Mouse (Mus musculus) monocyte, adult 2 months (primary cell): ENCODE results near the gene Mettl22.

Experiments used
- DNase-seq, 2 experiments: peaks; one replicate each; pipeline ENCODE4 v3.0.0; 2022; ENCODE audit warnings: low spot score in 2 of 2, low read depth in 1 of 2

Mettl22 gene

DNA sequence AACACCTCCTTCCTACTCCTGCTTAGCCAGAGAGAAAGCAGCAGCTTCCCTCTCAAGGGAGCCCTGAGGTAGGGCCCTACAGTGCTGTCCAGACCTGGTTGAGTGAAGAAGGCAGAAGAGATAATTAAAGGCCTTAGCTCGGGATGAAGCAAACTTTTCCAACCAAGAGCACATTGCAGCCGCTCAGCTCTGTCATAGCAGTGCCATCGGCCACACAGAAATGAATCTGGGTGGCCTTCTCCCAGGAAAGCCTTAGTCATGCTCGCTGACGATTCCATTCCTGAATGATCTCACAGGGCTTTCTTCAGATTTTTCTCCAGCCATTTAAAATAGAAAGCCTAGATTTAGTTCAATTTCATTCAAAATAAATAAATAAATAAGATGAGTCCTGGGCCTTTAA is 39.3 kb downstream of the Mettl22 start:
- no peak for DNase-seq

DNA sequence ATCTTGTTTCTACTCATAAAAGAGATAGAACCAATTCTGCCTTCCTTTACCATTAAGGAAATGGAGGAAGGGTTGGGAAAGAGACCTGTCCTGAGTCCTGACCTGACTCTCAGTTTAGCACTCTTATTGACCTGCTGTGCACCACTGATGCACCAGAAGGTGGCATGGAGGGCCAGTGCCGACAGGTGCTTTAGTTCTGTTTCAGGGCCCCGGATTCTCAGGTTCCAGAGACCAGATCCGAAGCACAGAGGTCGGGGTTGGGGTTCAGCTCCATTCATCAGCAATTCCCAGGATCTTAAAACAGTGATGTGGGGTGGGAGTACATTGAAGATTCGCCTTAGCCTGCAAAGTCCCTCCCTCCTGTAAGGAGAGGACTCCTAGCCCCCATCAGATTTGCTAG is 42.2 kb downstream of the Mettl22 start:
- no peak for DNase-seq

DNA sequence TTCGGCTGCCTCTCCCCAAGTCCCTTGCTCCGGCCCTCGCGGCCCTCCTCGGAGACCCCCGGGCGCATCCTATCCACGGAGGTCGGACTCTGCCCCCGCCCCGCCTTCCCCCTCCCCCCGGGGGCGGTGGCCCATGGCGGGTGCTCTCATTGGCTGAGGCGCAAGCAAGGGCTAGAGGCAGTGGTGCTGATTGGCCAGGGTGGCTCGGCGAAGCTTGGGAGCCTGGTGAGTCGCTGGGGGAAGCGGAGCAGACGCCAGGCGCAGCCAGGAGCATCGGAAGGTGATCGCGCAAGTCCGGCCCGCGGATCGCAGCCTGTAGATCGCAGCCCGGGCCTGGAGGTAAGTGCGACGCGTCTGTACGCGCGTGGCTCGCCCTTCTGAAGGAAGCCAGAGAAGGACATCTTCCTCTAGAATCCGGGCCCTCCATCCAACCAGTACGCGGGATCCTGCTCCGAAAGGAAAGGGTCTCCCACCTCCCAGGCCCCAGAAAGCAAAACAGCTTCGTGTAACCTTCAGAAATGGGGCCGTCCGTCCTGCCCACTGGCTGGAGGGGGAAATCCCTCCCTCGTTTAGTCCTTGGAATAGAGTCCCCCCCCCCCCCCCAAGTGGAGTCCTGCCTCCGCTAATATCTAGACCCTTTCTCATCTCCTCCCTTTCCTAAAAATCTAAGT is 42.8 kb downstream of the Mettl22 start, which contains the start of gene Abat:
Gene Abat (plus strand): TSS at position 194 of the 671 bp plus-strand sequence.
- DNase-seq, result no peak

DNA sequence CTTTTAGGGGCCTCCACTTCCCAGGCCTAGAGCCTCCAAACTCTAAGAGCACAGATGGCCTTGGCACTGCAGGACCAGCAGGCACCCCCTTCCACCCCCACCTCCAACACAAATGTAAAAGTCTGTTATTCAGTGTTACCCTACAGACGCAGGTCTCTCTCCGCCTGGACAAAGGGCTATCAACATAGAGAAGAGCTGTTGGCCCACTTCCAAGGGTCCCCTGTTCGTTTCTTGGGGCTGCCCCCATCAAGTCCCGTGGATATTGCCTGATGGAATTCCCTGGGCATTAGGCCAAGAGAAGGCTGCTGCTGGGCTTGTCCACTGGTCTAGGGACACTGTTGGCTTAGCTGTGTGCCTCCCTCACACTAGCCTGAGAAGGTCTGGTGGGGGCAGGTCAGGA is 43.6 kb downstream of the Mettl22 start:
- no peak for DNase-seq

DNA sequence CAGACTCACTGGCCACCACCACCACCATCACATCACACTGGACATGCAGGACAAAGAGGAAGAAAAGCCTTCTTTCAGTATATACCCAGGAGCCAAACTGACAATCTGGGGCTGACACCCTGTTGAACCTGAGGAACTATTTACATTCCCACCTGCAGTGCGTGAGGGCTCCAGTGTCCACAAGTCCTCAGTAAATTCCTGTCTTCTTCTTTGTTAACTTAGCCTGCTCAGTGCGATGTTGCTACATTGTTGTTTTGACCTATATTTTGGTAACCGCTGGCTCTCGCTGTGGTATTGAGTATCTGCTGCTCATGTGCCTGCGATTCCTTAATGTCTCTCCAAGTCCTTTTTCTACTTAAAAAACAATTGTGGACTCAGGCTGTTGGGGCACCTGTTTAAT is 49.9 kb downstream of the Mettl22 start:
- no peak for DNase-seq

DNA sequence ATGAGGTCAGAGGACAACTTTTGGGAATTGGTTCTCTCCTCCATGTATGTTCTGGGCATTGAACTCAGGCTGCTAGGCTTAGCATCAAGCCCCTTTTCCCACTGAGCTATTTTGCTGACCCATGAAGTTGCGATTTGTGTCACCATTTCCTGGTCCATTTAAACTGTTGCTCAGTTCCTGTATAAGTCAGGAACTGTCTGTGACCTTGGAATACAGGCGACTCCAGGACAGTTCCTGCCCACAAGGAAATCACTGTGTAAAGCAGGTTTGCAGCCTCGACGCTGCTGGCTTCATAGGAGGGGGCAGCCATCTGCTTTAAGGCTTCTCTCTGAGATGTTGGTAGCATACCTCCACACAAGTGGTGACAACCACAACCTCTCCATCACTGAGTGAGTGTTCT is 50.7 kb downstream of the Mettl22 start:
- no peak for DNase-seq

DNA sequence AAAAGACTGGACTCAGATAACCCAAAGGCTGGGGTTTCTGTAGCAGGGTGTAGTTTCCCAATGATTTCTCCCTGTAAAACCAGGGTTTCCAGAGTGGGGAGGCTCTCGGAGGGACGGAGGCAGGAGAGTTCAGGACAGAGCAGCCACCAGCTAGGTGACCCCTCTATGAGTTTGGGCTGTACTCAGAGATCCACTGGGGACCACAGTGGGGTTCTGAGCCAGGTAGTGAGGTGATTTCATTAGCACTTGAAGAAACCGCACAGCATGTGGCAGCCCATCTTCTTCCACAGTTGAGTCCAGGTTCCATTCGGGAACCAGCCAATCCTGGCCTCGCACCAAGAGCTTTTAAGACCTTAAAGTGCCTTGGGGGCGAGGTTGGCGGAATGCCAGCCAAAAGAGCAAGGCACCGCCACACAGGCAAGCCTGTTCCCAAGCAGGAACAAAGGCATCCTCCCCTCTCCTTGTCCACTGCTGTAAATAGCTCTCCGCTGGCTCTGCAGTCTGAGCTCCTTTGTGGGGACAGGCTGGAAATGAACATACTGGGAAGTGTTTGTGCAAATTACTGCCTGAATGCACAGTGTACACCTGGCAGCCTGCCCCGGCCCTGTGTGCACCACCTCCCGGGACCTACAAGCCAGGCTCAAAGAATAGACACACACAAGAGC is 53.0 kb downstream of the Mettl22 start:
- DNase-seq, result no peak

DNA sequence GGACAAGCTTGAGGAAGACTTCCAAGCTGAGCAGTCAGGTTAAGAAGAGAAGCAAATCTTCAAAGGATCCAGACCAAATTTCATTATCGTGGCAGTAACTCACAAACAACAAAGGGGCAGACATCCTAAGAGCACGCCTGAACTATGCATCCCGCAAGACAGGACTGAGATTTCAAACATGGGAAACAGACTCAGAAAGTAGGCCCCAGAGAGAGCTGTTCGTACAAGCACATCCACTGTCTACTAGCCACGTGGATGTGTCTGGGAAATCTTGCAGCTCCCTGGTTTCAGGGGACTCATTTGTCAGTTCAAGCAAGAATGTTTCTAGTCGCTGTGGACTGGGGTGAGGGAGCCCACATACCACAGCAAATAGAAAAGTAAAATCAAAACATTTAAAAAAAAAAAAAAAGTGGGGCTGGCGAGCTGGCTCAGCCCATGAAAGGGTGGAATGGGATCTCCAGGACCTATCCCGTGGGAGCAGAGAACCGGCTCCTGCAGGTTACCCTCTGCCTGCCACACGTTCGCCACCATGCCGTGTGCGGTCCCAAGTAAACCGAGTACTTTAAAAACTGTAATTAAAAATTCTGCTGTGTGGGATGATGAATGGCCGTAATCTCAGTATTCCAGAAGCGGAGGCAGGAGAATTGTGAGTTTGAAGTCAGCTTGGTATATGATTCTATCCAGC is 53.7 kb downstream of the Mettl22 start:
- DNase-seq, result no peak

DNA sequence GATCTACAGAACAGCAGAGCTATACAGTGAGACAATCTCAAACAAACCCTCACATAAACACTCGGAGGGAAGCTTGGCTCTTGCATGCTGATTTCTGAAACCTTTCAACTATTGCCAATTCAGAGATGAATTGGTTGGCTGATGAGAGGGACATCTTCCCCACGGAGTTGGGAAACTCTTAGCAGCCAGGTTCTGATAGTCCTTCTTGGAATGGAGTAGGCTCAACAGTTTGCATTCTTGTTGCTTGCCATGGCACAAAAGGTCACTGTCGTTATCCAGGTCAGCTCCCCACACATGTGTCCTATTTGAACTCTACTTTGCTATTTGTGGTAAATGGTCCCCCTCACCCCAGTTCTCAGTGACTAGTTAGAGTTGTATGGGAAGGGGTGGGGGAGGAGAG is 54.7 kb downstream of the Mettl22 start:
- DNase-seq, result no peak

DNA sequence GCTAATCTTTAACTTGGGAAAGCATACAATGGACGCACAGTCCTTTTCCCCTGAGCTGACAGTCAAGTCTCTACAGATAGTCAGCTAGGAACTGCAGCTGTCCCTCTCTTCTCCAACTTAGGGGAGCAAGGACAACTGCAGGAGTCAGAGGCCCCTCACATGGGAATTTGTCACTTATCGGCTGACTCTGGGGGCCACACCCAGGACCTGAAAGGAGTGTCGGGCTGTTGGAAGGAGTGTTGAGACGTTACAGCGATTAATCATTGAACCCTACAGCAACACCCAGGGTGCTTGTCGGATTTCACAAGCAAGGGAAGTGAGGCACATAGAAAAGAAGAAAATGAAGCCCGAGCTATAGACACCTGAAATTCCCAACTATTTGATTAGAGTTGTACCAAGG is 55.3 kb downstream of the Mettl22 start:
- DNase-seq, result no peak

DNA sequence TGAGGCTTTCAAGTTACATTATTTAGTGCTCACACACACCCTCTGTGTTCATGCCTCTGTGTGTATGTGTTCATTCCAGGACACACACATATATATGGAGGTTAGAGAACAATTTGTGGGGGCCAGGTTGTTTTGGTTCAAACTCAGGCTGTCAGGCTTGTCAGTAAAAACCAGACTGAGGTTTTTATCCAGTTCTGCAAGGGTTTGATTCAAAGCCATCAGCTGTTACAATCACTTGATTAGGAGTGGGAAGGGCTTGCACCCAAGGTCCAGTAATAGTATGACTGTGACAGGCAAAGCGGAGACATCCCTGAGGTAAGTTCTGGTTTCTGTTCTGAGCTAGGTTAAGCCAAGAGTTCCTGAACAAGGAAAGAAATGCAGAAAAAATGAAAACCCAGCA is 58.8 kb downstream of the Mettl22 start:
- DNase-seq, result no peak

DNA sequence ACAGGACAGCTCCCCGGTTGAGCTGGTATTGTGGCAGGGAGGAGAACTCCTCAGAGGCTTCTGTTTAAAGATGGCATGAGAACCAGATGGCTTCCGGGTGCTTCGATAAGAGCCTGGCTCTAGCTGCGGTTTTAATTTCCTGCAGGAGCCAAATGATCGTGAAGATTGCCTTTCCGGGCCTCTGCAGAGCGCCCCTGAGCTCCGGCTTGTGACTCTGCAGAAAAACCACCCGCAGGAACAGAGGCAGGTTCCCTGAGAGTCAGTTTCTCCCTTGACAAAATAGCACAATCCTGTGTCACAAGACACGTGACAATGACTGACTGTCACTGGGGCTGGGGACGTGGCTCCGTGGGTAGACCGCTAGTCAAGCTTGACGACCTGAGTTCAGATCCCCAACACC is 59.4 kb downstream of the Mettl22 start:
- no peak for DNase-seq

DNA sequence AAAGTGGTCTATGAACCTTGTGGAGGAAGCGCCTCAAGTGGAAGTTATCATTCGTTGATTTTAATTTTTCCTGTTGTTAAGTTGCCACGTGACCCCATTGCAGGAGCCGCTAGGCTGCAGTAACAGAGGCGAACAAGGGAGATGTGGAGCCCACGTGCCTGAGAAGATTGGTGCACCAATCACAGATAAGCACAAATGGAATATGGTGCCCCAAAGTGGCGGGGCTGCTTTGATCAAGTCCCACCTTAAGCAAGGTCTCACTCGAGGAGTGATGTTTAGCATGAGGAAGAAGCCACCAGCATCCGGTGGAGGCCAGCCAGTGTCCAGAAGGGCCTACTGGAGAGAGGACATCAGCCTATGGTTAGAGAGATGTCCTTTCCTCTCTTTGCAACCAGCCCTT is 61.9 kb downstream of the Mettl22 start:
- DNase-seq, result no peak

DNA sequence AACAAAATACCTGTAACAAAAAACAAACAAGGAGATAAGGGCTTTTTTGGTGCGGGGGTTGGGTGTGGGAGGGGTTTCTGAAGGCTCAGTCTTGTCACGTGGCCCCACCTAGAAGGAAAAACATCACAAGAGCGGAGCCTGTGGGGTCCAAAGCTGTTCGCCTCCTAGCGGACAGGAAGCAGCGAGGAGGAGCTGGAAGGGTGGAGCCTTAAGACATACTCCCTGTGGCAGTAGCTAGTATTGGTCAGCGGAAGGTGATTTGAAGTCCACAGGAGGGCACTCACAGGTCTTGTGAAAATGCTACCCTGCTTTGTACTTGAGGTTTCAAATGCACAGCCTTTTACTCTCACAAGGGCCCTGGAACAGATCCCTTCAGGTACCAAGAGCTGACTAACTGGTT is 62.3 kb downstream of the Mettl22 start:
- DNase-seq, result no peak

DNA sequence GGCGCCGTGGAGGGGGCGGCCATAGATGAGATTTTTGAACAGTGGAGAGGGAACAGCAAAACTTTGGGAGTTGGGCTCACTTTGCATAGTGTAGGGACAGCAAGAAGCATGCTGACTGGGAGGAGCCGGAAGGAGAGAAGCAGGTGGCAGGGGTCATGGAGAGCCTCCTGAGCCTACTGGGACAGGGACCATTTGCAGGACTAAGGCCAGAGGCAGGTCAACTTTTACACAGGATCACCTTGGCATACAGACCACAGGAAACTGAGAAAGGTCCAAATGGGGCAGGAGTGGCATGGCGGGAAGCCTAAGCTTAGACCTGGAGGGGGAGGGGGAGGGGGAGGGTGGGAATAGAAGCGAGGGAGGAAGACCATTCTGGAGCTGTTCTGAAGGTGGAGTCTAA is 62.9 kb downstream of the Mettl22 start:
- no peak for DNase-seq

DNA sequence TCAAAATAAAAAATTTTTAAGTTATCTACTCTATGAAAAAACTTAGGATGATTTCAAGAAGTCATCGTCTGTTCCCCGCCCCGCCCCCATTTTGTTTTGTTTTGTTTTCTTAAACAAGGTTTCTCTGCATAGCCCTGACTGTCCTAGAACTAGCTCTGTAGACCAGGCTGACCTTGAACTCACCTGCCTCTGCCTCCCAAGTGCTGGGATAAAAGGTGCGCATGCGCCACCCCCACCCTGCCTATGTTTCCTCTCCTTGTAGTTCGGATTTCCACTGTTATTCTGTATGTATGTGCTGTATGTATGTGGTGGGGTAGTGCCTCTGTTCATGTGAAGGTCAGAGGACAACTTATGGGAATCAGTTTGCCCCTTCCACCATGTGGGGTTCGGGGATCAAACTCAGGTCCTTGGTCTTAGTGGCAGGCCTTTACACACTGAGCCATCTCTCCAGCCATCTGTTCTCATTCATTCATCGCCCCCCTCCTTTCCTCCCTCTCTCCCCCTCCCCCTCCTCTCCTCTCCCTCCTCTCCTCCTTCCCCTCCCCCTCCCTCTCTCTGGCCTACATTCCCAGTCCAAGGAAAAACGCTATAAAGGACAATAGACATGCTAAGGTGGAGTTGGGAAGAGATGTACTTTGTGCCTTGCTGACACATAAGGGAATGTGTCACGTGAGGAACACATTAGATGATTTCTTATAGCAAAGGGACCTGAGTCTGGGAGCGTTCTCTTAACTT is 64.0 kb downstream of the Mettl22 start:
- DNase-seq, result no peak

DNA sequence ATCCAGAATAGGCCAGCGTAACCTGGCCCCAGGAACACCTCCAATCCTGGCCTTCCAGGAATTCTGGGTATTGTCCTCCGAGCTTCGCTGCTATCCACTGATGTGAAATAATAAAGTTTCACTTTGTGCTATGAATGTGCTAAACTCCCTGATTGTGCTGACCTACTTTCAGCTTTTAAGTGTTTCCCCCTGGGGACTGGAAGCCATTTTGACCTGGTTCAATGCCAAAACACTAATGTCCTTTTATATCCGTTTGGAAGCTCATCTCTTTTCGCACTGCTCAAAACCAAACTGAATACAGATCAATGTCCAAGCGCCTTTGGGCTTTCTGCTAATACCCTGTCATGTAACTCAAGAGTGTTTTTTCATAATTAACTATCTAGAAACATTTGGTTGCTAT is 64.8 kb downstream of the Mettl22 start:
- no peak for DNase-seq

DNA sequence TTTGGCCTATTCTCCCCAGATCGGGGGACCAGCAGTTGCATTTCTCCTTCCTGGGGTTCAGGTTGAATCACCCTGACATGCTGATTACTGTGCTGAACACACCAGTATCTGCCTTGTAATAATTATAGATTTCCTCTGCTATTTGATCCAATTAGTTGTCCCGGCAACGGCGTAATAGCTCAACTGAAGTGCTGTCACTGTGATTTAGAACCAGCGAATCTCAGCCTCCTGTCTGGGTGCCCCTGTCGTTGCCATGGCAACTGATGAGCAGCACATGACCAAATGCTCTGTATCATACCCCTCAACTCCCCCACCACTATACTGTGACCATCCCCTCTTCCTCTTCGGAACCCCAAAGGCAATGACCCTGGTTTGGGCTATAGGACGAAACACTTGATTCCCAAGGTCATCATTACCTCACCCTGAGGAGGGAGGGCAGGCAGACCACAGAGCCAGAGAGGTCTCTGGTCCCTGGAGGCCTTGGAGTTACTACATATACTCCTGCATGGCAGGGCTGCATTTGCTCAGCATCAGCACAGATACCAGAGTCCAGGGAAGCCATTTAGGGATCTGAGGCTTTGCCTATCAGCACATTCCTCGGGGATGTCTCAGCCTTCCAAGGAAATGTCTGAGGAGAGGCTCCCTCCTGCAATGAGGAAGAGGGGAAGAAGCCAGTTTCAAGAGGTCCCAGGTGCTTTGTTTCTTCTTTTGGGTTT is 68.7 kb downstream of the Mettl22 start:
- no peak for DNase-seq
